Mouse (Mus musculus) neutrophil, adult 5-6 weeks (primary cell): Measurements from ENCODE around the gene Prcp. TPM values are rescaled to one million over a fixed set of nuclear protein-coding genes. Genes with fewer than 3 reads are reported as not detected.
"Not testable (repeated sequence)": the region's sequence is repeated elsewhere in the genome, so short reads cannot be mapped to it uniquely, and the experiment has no call there.

Experiments used
- ATAC-seq: fragments of 151-379, 151-347 bp; 2 replicates; pipeline ENCODE4 v1.8.0; 2017; ENCODE audit warnings: mild to moderate bottlenecking, moderate TSS enrichment; ENCODE audit not compliant: insufficient number of reproducible peaks, poor library complexity, low FRiP score, severe bottlenecking; ENCODE audit errors: extremely low read depth
- total RNA-seq: library from RNA; stranded (forward); fragments of 200-1000 nt; gene quantifications from 2 replicates; pipeline ENCODE4 v1.2.3, GENCODE M21; 2017

Gene Prcp
- total RNA-seq, 1 experiment from 2014 or later, result 40.5 TPM

DNA sequence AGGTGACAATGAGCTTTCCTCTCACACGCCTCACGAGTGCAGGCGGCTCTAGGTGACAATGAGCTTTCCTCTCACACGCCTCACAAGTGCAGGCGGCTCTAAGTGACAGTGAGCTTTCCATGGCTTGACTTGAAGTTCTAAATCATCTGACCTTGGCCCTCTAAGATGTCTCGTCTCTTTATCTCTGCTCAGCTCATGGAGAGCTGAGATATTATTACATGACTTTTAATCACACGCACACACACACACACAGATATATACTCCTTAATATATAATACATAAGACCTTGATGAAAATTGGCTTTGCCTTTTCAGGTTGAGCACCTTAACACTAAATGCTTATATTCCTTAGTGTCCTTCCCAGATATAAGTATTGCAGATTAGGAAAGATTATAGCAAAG, 12.5 kb downstream of the Prcp start:
- ATAC-seq, result no peak

DNA sequence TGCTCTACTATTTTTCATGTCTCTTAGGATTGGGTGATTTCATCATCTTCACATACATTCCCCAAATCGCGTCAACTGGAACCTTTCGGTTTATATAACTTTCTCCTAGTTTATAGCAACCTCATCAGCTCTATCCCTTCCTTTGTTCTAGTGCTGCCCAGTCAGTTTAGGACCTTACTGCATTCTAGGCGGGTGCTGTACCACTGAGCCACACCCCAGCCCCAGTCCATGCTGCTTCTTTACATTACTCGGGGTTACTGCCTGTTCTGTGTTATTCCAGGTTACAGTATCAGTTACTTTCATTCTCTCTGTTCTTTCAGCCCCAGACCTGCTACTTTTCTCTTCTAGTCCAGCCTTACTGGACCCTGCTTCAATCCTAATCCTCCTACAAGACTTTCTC, 13.0 kb downstream of the Prcp start:
- no peak for ATAC-seq

DNA sequence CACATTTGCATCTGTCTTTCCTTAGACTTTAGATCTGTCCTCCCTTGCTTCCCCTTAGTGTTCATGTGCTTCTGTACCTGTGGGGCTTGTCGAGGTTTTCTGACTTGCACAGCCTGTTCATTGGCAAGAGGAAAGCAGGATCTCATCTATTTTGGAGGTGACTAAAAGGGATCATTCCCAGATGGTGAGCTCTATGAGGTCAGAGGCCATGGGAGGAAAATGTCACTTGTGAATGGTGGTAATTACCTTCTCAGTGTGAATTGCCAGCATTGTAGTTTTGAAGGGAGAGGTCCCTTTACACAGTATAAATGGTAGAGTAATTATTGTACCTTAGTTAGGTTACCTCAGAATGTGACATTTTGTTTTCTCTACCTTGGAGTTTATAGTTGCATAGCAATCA, 15.9 kb downstream of the Prcp start:
- no peak for ATAC-seq

DNA sequence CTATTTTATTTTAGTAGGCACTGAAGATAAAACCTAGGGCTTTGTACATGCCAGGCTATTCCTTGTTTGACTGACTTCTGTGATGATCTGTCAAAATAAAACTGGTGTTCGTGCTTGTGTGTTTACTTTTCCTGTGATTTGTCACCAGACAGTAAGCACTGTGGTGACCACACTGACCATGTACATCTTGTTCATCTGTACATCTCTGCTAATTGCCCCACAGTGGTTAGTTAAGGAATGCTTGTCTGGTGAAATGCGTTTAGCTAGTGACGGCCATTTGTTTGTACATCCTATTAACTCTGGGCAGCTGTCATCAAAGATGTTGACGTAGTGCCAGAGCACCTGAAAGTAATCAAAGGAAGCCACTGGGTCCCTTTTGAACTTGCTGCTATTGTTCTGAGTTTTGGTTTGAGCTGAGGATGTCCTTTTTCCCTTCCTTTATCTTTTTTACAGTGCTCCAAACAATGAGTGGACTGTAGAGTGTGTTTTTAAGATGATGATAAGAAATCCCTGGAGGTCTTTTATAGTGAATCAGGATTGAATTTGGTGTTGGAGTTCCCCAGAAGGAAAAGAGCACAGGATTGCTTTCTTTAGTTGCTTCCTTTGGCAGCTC, 16.5 kb downstream of the Prcp start:
- no peak for ATAC-seq

DNA sequence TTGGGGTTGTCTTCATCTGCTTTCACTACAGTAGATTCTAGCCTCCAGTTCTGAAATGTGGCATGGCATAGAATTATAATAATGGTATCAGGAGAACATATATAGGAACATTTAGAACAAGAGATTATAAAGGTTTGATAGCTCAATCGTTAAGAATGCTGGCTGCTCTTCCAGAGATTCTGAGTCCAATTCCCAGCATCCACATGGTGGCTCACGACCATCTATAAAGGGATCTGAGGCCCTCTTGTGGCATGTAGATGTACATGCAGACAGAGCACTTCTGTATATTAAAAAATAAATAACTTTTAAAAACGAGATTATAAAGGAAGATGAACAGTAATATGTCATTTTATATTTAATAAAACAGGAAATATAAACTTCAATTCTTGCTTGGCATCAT, 19.2 kb downstream of the Prcp start:
- ATAC-seq, result peak; percentile 55; the same call in 1 of the 2 replicates

DNA sequence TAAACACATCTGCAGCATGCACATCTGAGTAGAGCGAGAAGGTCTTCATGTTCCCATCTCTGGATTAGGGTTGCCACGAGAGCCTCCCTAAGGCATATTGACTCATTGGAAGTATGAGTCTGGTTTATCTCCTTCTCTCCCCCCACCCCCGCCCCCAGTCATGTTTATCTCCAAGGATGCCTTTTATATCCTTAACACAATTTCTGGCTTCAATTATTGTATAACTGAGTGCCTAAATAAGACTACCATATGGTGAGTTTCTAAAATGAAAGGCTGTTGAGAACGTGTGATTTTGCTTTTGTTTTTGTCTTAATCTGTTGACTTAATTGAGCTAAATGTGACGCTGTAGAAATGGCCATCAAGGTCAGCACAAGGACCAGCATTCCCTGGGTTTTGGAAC, 21.8 kb downstream of the Prcp start:
- no peak for ATAC-seq

- ATAC-seq, result no peak
These were observed 22.8 kb downstream of the Prcp start for GRCm38 (mm10) chr7:92897021-92897420.

GRCm38 (mm10) chr7:92903360-92904038, 29.2 kb downstream of the Prcp start:
- ATAC-seq, result peak; percentile 99

DNA sequence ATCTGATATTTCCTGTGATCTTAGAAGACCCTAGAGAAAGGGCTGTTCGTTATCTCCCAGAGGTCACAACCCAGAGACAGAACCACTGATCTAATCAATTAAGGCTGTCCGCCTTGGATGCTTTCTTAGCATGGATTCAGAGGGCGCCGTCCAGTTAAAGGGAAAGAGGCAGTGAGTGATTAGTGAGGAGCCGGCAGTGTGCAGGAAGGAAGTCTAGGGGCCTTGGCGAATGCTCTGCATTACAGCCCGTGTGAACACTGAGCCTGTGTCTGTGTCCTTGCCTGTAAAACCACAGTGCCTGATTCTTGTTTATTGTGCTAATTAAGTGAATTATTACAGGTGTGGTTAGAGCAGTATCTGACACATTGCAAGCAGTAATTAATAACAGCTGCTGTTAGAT, 30.0 kb downstream of the Prcp start:
- not testable (repeated sequence) for ATAC-seq

DNA sequence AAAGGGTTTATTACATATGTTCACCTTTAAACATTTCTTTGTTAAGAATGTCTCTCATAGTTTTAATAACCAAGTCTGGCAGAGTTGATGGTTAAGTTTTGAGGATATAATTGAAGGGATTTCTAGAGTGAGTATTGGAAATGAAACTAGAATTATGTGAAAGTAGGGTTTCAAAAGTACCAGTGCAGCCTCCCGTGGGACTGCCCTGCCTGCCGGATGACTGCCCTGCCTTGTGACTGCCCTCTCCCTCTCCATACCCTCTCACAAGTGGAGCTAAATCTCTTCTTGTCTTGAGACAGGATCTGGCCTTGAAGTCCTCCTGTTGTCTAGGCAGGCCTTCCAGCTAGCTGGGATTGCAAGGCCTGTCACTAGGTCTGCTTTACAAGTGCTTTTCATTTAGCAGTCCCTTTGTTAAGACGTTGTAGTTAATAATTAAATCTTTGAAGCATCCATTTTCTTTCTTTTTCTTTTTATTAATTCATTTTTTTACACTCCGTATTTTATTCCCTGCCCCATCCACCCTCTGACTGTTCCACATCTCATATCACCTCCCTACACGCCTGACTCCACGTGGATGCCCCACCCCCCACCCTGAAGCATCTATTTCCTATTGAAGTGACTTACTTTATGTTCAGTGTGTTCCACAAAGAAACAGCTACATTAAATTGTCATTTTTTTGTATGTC, 46.0 kb downstream of the Prcp start:
- no peak for ATAC-seq

GRCm38 (mm10) chr7:92920857-92921172, 46.5 kb downstream of the Prcp start:
- no peak for ATAC-seq

DNA sequence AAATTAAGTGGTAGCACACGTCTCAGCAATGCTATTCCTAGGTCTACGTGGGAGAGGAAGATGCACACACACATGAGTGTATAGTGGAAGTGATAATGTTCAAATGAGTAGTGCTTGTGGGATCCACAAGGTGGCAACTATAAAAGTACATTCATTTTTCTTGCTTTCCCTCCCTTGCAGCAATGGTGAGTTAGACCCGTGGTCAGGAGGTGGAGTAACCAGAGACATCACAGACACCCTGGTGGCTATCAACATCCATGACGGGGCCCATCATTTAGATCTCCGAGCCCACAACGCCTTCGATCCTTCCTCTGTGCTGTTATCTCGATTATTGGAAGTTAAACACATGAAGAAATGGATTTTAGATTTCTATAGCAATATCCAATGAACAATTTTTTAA, 58.5 kb downstream of the Prcp start:
- ATAC-seq, result no peak

- ATAC-seq, result not testable (repeated sequence)
These were observed 59.2 kb downstream of the Prcp start for GRCm38 (mm10) chr7:92933308-92933948.

DNA sequence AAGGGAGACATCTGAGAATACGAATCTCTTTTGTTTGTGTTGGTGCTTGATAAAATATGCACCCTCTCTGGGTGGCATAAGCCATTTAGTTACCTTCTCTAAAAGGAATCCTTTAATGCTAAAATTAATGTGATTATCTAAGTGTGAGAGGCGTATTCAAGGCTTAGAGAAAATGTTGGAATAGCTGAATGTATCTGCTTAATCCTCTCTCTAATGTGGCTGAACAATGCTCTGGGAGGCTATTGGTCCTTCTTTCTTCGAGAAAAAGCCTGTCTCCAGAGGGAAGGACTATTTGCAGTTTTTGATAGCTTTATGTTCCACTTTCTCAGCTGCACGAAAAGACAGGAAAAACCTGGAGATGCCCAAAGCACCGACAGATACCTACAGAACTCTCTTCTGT, 62.5 kb downstream of the Prcp start:
- no peak for ATAC-seq

DNA sequence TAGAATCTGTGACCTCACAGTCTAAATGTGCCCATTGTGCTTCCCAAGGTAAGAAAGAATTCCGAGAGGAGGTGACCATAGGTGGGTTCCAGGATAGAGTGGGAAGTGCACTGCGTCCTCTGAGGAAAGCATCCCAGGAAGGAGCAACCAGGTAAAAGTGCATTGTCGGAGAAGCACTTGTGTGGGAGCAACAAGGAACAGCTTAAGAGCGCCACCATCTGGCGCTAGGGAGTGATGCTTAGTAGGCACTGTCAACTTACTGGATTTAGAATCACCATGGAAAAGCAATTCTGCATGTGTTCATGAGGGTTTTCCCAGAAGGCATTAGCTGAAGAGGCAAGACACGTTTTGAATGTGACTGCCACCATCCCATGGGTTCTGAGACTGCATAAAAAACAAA, 63.7 kb downstream of the Prcp start:
- no peak for ATAC-seq

DNA sequence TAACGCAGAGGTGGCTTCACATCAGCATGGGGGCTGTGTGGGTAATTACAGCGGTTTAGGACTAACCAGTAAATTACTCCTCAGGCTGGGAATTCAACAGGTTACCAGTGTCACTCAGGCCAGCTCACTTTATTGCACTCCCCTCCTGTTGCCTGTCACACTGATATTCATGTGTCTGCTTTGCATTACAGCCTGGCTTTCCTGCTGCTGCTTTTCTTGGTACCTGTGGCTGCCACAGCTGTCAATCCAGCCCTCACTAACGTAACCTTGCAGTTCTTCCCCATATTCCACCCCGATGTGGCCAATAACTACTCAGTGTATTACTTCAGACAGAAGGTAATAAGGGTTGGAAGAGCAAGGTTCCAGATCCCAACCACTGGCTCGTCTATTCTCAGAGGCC, 65.5 kb downstream of the Prcp start:
- no peak for ATAC-seq

- ATAC-seq, result no peak
These were observed 76.5 kb downstream of the Prcp start for GRCm38 (mm10) chr7:92950775-92951174.

DNA sequence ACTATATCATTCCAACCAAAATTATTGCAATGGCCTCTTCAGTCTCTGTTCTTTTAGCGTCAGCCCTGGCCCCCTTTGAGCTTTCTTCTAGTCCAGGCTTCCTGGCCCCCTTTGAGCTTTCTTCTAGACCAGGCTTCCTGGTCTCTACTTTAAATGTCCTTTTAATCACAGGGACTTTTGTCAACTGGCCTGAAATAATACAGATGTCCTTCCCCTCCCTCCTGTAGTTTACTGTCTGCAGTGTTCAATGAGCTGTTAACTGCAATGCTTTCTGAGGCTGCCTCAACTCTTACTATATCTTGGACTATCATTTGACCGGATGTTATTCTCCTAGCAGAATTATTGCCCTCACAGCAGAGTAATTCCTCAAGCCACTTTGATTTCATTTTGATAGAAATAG, 77.9 kb downstream of the Prcp start:
- no peak for ATAC-seq

DNA sequence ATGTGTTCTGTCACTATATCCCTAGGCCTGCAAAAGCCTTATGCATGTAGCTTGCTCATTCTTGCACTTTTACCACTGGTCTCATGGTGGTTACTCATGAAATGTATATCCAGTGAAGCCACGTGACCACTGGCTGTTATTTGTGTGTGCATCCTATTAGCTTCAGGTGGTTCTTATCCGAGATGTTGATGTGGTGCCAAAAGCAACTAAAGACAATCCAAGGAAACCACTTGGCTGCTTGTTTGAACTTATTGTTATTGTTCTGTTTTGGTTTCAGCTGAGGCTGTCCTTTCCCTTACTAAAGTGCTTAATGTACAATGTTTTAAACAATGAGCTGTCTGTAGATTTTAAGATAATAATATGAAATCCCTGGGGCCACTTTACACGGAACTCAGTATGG, 85.5 kb downstream of the Prcp start:
- ATAC-seq, result no peak

- no peak for ATAC-seq
These were observed 87.6 kb downstream of the Prcp start for GRCm38 (mm10) chr7:92961876-92962275.
